Mouse (Mus musculus) MEL (cell line): ENCODE data around the gene Dcaf17. TPM values are rescaled to one million over a fixed set of nuclear protein-coding genes. Genes with fewer than 3 reads are reported as not detected.

ENCODE experiments used
- DNase-seq: peaks from one replicate; pipeline ENCODE4 v3.0.0; 2011; ENCODE audit warnings: low read depth, low spot score
- H3K27ac ChIP-seq: 2 replicates; pipeline ENCODE4 v1.5.1; 2012; ENCODE audit warnings: low read depth, mild to moderate bottlenecking, control low read depth, low read length, moderate library complexity; ENCODE audit not compliant: control insufficient read depth
- H3K27me3 ChIP-seq, 2 experiments: fragments of 150-350 bp in 1 of 2; sonication (generic) in 1 of 2; 2 replicates each; pipeline ENCODE4 v1.6.1; 2012; ENCODE audit warnings: low read length in 2 of 2, mild to moderate bottlenecking in 2 of 2, improper control_type of control experiment in 1 of 2, moderate library complexity in 1 of 2; ENCODE audit not compliant: insufficient read depth in 2 of 2, control insufficient read depth in 1 of 2
- H3K36me3 ChIP-seq, 2 experiments: 2 replicates each; pipeline ENCODE4 v1.6.1; 2012 to 2014; ENCODE audit warnings: low read length in 2 of 2, improper control_type of control experiment in 1 of 2, inconsistent platforms in 1 of 2, mild to moderate bottlenecking in 1 of 2; ENCODE audit not compliant: insufficient read depth in 2 of 2, control insufficient read depth in 1 of 2
- H3K4me1 ChIP-seq, 2 experiments: fragments of 150-350 bp in 1 of 2; sonication (generic) in 1 of 2; 2 replicates each; pipeline ENCODE4 v1.6.1; 2012; ENCODE audit warnings: low read length in 2 of 2, improper control_type of control experiment in 1 of 2, mild to moderate bottlenecking in 1 of 2; ENCODE audit not compliant: insufficient read depth in 2 of 2, control insufficient read depth in 1 of 2
- H3K4me3 ChIP-seq, 2 experiments: fragments of 150-350 bp in 1 of 2; sonication (generic) in 1 of 2; 2 replicates each; pipeline ENCODE4 v1.5.1; 2012; ENCODE audit warnings: low read depth in 2 of 2, low read length in 2 of 2, mild to moderate bottlenecking in 2 of 2, moderate library complexity in 2 of 2, control low read depth in 1 of 2, improper control_type of control experiment in 1 of 2; ENCODE audit not compliant: control insufficient read depth in 1 of 2, insufficient read depth in 1 of 2
- H3K79me2 ChIP-seq: 2 replicates; pipeline ENCODE4 v1.6.1; 2012; ENCODE audit warnings: mild to moderate bottlenecking, low read length, moderate library complexity; ENCODE audit not compliant: control insufficient read depth, poor library complexity, insufficient read depth
- H3K9ac ChIP-seq: 2 replicates; pipeline ENCODE4 v1.6.1; 2012; ENCODE audit warnings: low read depth, mild to moderate bottlenecking, control low read depth, low read length, moderate library complexity; ENCODE audit not compliant: control insufficient read depth, poor library complexity, severe bottlenecking
- H3K9me3 ChIP-seq: fragments of 150-350 bp; sonication (generic); replicated peaks from 2 replicates; pipeline ENCODE4 v1.6.1; 2012; ENCODE audit warnings: mild to moderate bottlenecking, low read length, improper control_type of control experiment, moderate library complexity; ENCODE audit not compliant: insufficient read depth
- BHLHE40 ChIP-seq: IDR thresholded peaks from 2 replicates; pipeline ENCODE4 v1.6.1; 2012; ENCODE audit warnings: low read depth, mild to moderate bottlenecking, inconsistent platforms, low read length, improper control_type of control experiment, borderline replicate concordance
- CHD1 ChIP-seq: IDR thresholded peaks from 2 replicates; pipeline ENCODE4 v1.6.1; 2012; ENCODE audit warnings: low read depth, mild to moderate bottlenecking, inconsistent platforms, low read length, improper control_type of control experiment
- CHD2 ChIP-seq: IDR thresholded peaks from 2 replicates; pipeline ENCODE4 v1.6.1; 2011; ENCODE audit warnings: low read length, improper control_type of control experiment
- E2F4 ChIP-seq: IDR thresholded peaks from 2 replicates; pipeline ENCODE4 v1.6.1; 2011; ENCODE audit warnings: low read depth, low read length, improper control_type of control experiment, borderline replicate concordance
- EP300 ChIP-seq, 2 experiments: IDR thresholded peaks; 2 replicates each; pipeline ENCODE4 v1.6.1; 2011; ENCODE audit warnings: improper control_type of control experiment in 2 of 2, low read length in 2 of 2, low read depth in 1 of 2, mild to moderate bottlenecking in 1 of 2
- ETS1 ChIP-seq: IDR thresholded peaks from 2 replicates; pipeline ENCODE4 v1.6.1; 2012; ENCODE audit warnings: low read depth, mild to moderate bottlenecking, inconsistent platforms, low read length, improper control_type of control experiment, moderate library complexity
- GABPA ChIP-seq: IDR thresholded peaks from 2 replicates; pipeline ENCODE4 v1.6.1; 2012; ENCODE audit warnings: low read depth, mild to moderate bottlenecking, inconsistent platforms, low read length, improper control_type of control experiment, moderate library complexity
- HCFC1 ChIP-seq: IDR thresholded peaks from 2 replicates; pipeline ENCODE4 v1.6.1; 2012; ENCODE audit warnings: low read depth, mild to moderate bottlenecking, inconsistent platforms, low read length, improper control_type of control experiment, moderate library complexity
- JUND ChIP-seq: IDR thresholded peaks from 2 replicates; pipeline ENCODE4 v1.6.1; 2011; ENCODE audit warnings: low read depth, mild to moderate bottlenecking, improper control_type of control experiment, low read length
- KAT2A ChIP-seq: conservative IDR thresholded peaks from 2 replicates; pipeline ENCODE4 v1.6.1; 2012; ENCODE audit warnings: low read depth, low read length, improper control_type of control experiment, inconsistent platforms
- MAZ ChIP-seq: IDR thresholded peaks from 2 replicates; pipeline ENCODE4 v1.6.1; 2012; ENCODE audit warnings: low read depth, mild to moderate bottlenecking, inconsistent platforms, low read length, improper control_type of control experiment
- MYB ChIP-seq: IDR thresholded peaks from 2 replicates; pipeline ENCODE4 v1.6.1; 2011; ENCODE audit warnings: mild to moderate bottlenecking, low read depth, low read length, improper control_type of control experiment
- MYC ChIP-seq: IDR thresholded peaks from 2 replicates; pipeline ENCODE4 v1.6.1; 2011; ENCODE audit warnings: low read depth, mild to moderate bottlenecking, low read length, improper control_type of control experiment, moderate library complexity
- NRF1 ChIP-seq: IDR thresholded peaks from 2 replicates; pipeline ENCODE4 v1.6.1; 2014; ENCODE audit warnings: low read depth, mild to moderate bottlenecking, inconsistent platforms, low read length, improper control_type of control experiment, moderate library complexity; ENCODE audit not compliant: poor library complexity, insufficient read depth, severe bottlenecking
- POLR2A ChIP-seq, 2 experiments: IDR thresholded peaks; 2 replicates each; pipeline ENCODE4 v1.6.1; 2011 to 2012; ENCODE audit warnings: low read length in 2 of 2, mild to moderate bottlenecking in 2 of 2, control low read depth in 1 of 2, improper control_type of control experiment in 1 of 2, low read depth in 1 of 2, moderate library complexity in 1 of 2; ENCODE audit not compliant: control insufficient read depth in 1 of 2, insufficient read depth in 1 of 2, poor library complexity in 1 of 2
- POLR2AphosphoS2 ChIP-seq: IDR thresholded peaks from 2 replicates; pipeline ENCODE4 v1.6.1; 2011; ENCODE audit warnings: low read length, improper control_type of control experiment
- POLR2AphosphoS5 ChIP-seq: IDR thresholded peaks from 2 replicates; pipeline ENCODE4 v1.6.1; 2012; ENCODE audit warnings: low read depth, borderline replicate concordance, mild to moderate bottlenecking, inconsistent platforms, low read length, moderate library complexity, mixed read lengths
- RAD21 ChIP-seq: IDR thresholded peaks from 2 replicates; pipeline ENCODE4 v1.6.1; 2011; ENCODE audit warnings: mild to moderate bottlenecking, low read depth, low read length, improper control_type of control experiment
- RCOR1 ChIP-seq: IDR thresholded peaks from 2 replicates; pipeline ENCODE4 v1.6.1; 2012; ENCODE audit warnings: low read depth, mild to moderate bottlenecking, inconsistent platforms, low read length, improper control_type of control experiment
- SMC3 ChIP-seq: IDR thresholded peaks from 2 replicates; pipeline ENCODE4 v1.6.1; 2011; ENCODE audit warnings: low read depth, low read length, improper control_type of control experiment
- UBTF ChIP-seq: IDR thresholded peaks from 2 replicates; pipeline ENCODE4 v1.6.1; 2012; ENCODE audit warnings: low read depth, mild to moderate bottlenecking, inconsistent platforms, low read length, improper control_type of control experiment, moderate library complexity, borderline replicate concordance; ENCODE audit not compliant: insufficient read depth
- USF2 ChIP-seq, 2 experiments: IDR thresholded peaks; 2 replicates each; pipeline ENCODE4 v1.6.1; 2011 to 2012; ENCODE audit warnings: improper control_type of control experiment in 2 of 2, low read length in 2 of 2, borderline replicate concordance in 1 of 2, inconsistent platforms in 1 of 2, low read depth in 1 of 2, mild to moderate bottlenecking in 1 of 2; ENCODE audit not compliant: insufficient read depth in 1 of 2
- ZC3H11A ChIP-seq: IDR thresholded peaks from 2 replicates; pipeline ENCODE4 v1.6.1; 2012; ENCODE audit warnings: low read depth, mild to moderate bottlenecking, inconsistent platforms, low read length, improper control_type of control experiment
- ZKSCAN1 ChIP-seq: IDR thresholded peaks from 2 replicates; pipeline ENCODE4 v1.6.1; 2012; ENCODE audit warnings: low read depth, mild to moderate bottlenecking, inconsistent platforms, low read length, improper control_type of control experiment, moderate library complexity
- ZMIZ1 ChIP-seq: IDR thresholded peaks from 2 replicates; pipeline ENCODE4 v1.6.1; 2012; ENCODE audit warnings: low read depth, mild to moderate bottlenecking, inconsistent platforms, low read length, improper control_type of control experiment, moderate library complexity
- ZNF384 ChIP-seq: IDR thresholded peaks from 2 replicates; pipeline ENCODE4 v1.6.1; 2012; ENCODE audit warnings: low read depth, mild to moderate bottlenecking, inconsistent platforms, low read length, improper control_type of control experiment
- polyA plus RNA-seq, 2 experiments: library from polyadenylated mRNA; stranded (reverse) in 1 of 2; unstranded in 1 of 2; fragments of >175 nt in 1 of 2; fragments of >200 nt in 1 of 2; gene quantifications; 2 replicates each; pipeline versions ENCODE4 v1.2.1 to v1.2.4; 2012; ENCODE audit warnings: low replicate concordance in 2 of 2, low read depth in 1 of 2; ENCODE audit not compliant: insufficient read length in 2 of 2, insufficient read depth in 1 of 2, missing spikeins in 1 of 2
- total RNA-seq: library from RNA; depleted of rRNA; stranded (reverse); fragments of 300-350 nt; gene quantifications from 2 replicates; pipeline ENCODE4 v1.2.3, GENCODE M21; 2012

Dcaf17 gene
- total and polyA plus RNA-seq, 3 experiments, result 15.1 to 16.3 TPM; not detected in 1

- TF ChIP-seq NRF1 (no peak), ZNF384 (no peak), ZMIZ1 (no peak), UBTF (no peak), ETS1 (no peak), RAD21 (no peak), BHLHE40 (no peak)
Observed at GRCm38 (mm10) chr2:71019704-71020375, 35.3 kb upstream of the Dcaf17 start (continued).

DNA sequence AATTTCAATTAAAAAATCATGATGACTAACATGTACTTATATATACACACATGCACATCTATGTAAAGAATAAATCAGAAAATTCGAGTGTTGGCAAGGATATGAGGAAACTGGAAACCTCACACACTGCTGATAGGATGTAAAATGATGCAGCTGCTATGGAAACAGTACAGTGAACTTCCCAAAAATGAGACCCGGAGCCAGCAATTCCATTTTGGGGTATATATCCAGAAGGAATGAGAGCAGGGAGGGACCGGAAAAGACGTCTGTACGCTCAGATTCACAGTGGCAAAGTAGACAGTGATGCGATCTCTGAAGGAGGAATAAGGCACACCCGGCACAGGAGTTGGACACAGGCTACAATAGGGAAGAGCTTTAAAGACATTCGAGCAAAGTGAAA lies 34.5 kb upstream of the Dcaf17 start:
- Histone ChIP-seq H3K79me2 (peaks cover 4% of the 10 kb centered on the region; the same call in 1 of the 2 replicates), H3K27ac (no peak overlapping the region), H3K27me3 (no peaks in the 10 kb centered on the region), H3K4me1 (peaks cover 0 to 5% of the 10 kb centered on the region in 2 experiments; a peak in 2 of 4 replicates), H3K9ac (no peak overlapping the region), H3K36me3 (peaks cover 0 to 5% of the 10 kb centered on the region in 2 experiments; a peak in 2 of 4 replicates), H3K4me3 (no peak overlapping the region), H3K9me3 (no peaks in the 10 kb centered on the region)
- DNase-seq, result no peak
- TF ChIP-seq RAD21 (no peak), NRF1 (no peak), RCOR1 (no peak), JUND (no peak)

- Histone ChIP-seq H3K9ac (no peak overlapping the region), H3K4me3 (no peak overlapping the region), H3K27me3 (no peaks in the 10 kb centered on the region), H3K36me3 (peaks cover 0 to 5% of the 10 kb centered on the region in 2 experiments; a peak in 2 of 4 replicates), H3K4me1 (peaks cover 0 to 5% of the 10 kb centered on the region in 2 experiments; a peak in 2 of 4 replicates), H3K79me2 (peaks cover 4% of the 10 kb centered on the region; the same call in 1 of the 2 replicates), H3K27ac (no peak overlapping the region), H3K9me3 (no peaks in the 10 kb centered on the region)
- TF ChIP-seq ETS1, result no peak
- TF ChIP-seq POLR2AphosphoS5, result no peak
- TF ChIP-seq ZKSCAN1, result no peak
- TF ChIP-seq EP300 (IDR thresholded peaks at IDR 0.05; ENCODE audit: low read depth in 1 of 2, low read length in 2 of 2), result no peak
- TF ChIP-seq MYC, result no peak
- TF ChIP-seq USF2 (IDR thresholded peaks at IDR 0.05; ENCODE audit: borderline replicate concordance in 1 of 2, insufficient read depth in 1 of 2, low read depth in 1 of 2, low read length in 2 of 2), result no peak
- TF ChIP-seq ZC3H11A, result no peak
- no peak for TF ChIP-seq NRF1
- TF ChIP-seq MAZ, result no peak
- TF ChIP-seq GABPA, result no peak
- TF ChIP-seq CHD2, result no peak
- TF ChIP-seq KAT2A, result no peak
- TF ChIP-seq HCFC1, result no peak
- TF ChIP-seq POLR2A (IDR thresholded peaks at IDR 0.05; ENCODE audit: control insufficient read depth in 1 of 2, insufficient read depth in 1 of 2, low read depth in 1 of 2, low read length in 2 of 2, poor library complexity in 1 of 2), result no peak
- TF ChIP-seq MYB, result no peak
- no peak for TF ChIP-seq RAD21
- no peak for TF ChIP-seq CHD1
- TF ChIP-seq SMC3, result no peak
- no peak for TF ChIP-seq POLR2AphosphoS2
- TF ChIP-seq E2F4, result no peak
- DNase-seq, result no peak
Observed at GRCm38 (mm10) chr2:71022991-71023390, 32.1 kb upstream of the Dcaf17 start.
